Mouse (Mus musculus): ENCODE results near the gene Ccdc51.

- TF ChIP-seq POLR2A (IDR thresholded peaks at IDR 0.05; ENCODE audit: low read depth, low read length): no peak
- TF ChIP-seq CTCF (IDR thresholded peaks at IDR 0.05; ENCODE audit: extremely low read depth, insufficient read depth, insufficient read length, insufficient replicate concordance): no peak
Measured at GRCm38 (mm10) chr9:109123266-109123665, 41.0 kb downstream of the Ccdc51 start.

All from spleen, adult 2 months (tissue).